Mouse (Mus musculus) G1E (cell line): Measurements from ENCODE around the gene Fblim1. TPM values are rescaled to one million over a fixed set of nuclear protein-coding genes. Genes with fewer than 3 reads are reported as not detected.

Source experiments
- ATAC-seq: 2 replicates; pipeline ENCODE4 v1.8.0; 2016; ENCODE audit warnings: mild to moderate bottlenecking; ENCODE audit not compliant: insufficient number of reproducible peaks, poor library complexity, low FRiP score, severe bottlenecking; ENCODE audit errors: extremely low read depth
- DNase-seq: peaks from one replicate; pipeline ENCODE4 v3.0.0; 2012; ENCODE audit warnings: low spot score
- H3K27me3 ChIP-seq: 2 replicates; pipeline ENCODE4 v1.6.1; 2012; ENCODE audit warnings: mild to moderate bottlenecking, low read length, inconsistent platforms; ENCODE audit not compliant: insufficient read depth
- H3K36me3 ChIP-seq: replicated peaks from 2 replicates; pipeline ENCODE3; 2012; ENCODE audit warnings: mild to moderate bottlenecking, inconsistent platforms
- H3K4me1 ChIP-seq: 2 replicates; pipeline ENCODE4 v1.6.1; 2012; ENCODE audit warnings: low read depth, low read length, inconsistent platforms, mixed read lengths; ENCODE audit not compliant: insufficient read depth
- H3K4me3 ChIP-seq: 2 replicates; pipeline ENCODE4 v1.5.1; 2012; ENCODE audit warnings: low read depth, mild to moderate bottlenecking, inconsistent platforms, low read length, moderate library complexity, mixed read lengths
- H3K9me3 ChIP-seq: replicated peaks from 2 replicates; pipeline ENCODE4 v1.6.1; 2012; ENCODE audit warnings: inconsistent platforms
- CTCF ChIP-seq: IDR thresholded peaks from 2 replicates; pipeline ENCODE4 v1.5.1; 2012; ENCODE audit warnings: low read depth, low read length, inconsistent platforms, mixed read lengths
- GATA1 ChIP-seq: IDR thresholded peaks from 2 replicates; pipeline ENCODE4 v1.6.1; 2012; ENCODE audit warnings: borderline replicate concordance, low read length, inconsistent platforms, mixed read lengths
- GATA2 ChIP-seq: IDR thresholded peaks from 2 replicates; pipeline ENCODE4 v1.6.1; 2012; ENCODE audit warnings: low read depth, low read length, inconsistent platforms, borderline replicate concordance
- POLR2AphosphoS5 ChIP-seq: IDR thresholded peaks from 2 replicates; pipeline ENCODE4 v1.6.1; 2012; ENCODE audit warnings: low read depth, low read length, inconsistent platforms; ENCODE audit not compliant: insufficient replicate concordance
- TAL1 ChIP-seq: conservative IDR thresholded peaks from 2 replicates; pipeline ENCODE4 v1.6.1; 2012; ENCODE audit warnings: low read depth, low read length, inconsistent platforms, mixed read lengths
- polyA plus RNA-seq: library from polyadenylated mRNA; stranded (reverse); fragments of >175 nt; gene quantifications from 2 replicates; pipeline ENCODE4 v1.2.3, GENCODE M21; 2012
- total RNA-seq, 2 experiments: library from RNA; stranded (forward) in 1 of 2; stranded (reverse) in 1 of 2; fragments of 200-1000 nt in 1 of 2; fragments of >200 nt in 1 of 2; fragmentation: Nextera tagmentation in 1 of 2; gene quantifications; 2 replicates each; pipeline ENCODE4 v1.2.3; 2014 to 2017

The Fblim1 gene
- total and polyA plus RNA-seq, 3 experiments = 0.11 TPM; not detected in 2

- Histone ChIP-seq H3K9me3 (no peaks in the 10 kb centered on the region), H3K36me3 (peaks cover 84% of the 10 kb centered on the region), H3K27me3 (no peaks in the 10 kb centered on the region), H3K4me3 (no peak overlapping the region), H3K4me1 (peaks cover 5% of the 10 kb centered on the region)
- TF ChIP-seq POLR2AphosphoS5 = no peak
- TF ChIP-seq GATA2 = no peak
- no peak for TF ChIP-seq TAL1
- no peak for TF ChIP-seq CTCF
- TF ChIP-seq GATA1 = no peak
- DNase-seq (no peak), ATAC-seq (no peak)
These were observed 22.8 kb upstream of the Fblim1 start for GRCm38 (mm10) chr4:141628661-141629060.

DNA sequence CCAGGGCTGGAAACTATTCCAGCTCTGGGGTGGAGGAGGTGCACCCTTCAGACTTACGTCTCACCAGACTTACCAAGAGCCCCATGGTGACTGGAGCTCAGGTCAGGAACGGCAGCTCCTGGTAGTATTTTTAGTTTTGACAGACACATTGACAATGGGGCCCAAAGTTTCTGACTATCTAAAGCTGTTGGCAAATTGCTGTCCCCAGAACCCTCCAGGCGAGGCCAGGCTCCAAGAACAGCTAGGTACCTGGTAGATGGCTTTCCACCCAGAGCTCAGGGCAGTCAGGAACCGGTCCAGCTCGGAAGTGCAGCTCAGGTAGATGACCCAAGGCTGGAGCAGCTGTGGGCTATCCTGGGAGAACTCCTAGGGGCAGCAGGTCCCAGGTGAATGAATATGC, 21.6 kb upstream of the Fblim1 start:
- H3K4me3 ChIP-seq = no peak overlapping the region

GRCm38 (mm10) chr4:141625774-141626550, 20.1 kb upstream of the Fblim1 start:
- Histone ChIP-seq H3K36me3 (peaks cover 57% of the 10 kb centered on the region), H3K4me3 (no peak overlapping the region), H3K4me1 (peaks cover 6% of the 10 kb centered on the region), H3K9me3 (no peaks in the 10 kb centered on the region), H3K27me3 (peaks cover 17% of the 10 kb centered on the region; the same call in 1 of the 2 replicates)
- TF ChIP-seq CTCF = no peak
- no peak for TF ChIP-seq TAL1
- TF ChIP-seq GATA2 = no peak
- TF ChIP-seq POLR2AphosphoS5 = no peak
- TF ChIP-seq GATA1 = no peak
- DNase-seq (no peak), ATAC-seq (no peak)

More for the DNA sequence above, 21.6 kb upstream of the Fblim1 start:
- H3K9me3 ChIP-seq = no peaks in the 10 kb centered on the region
- TF ChIP-seq CTCF (no peak), GATA1 (no peak), GATA2 (no peak), TAL1 (no peak), POLR2AphosphoS5 (no peak)
- DNase-seq (no peak), ATAC-seq (no peak)
- peaks cover 6% of the 10 kb centered on the region for H3K4me1 ChIP-seq
- H3K27me3 ChIP-seq = peaks cover 7% of the 10 kb centered on the region; the same call in 1 of the 2 replicates
- H3K36me3 ChIP-seq = peaks cover 72% of the 10 kb centered on the region

- H3K4me1 ChIP-seq = peaks cover 6% of the 10 kb centered on the region
- H3K4me3 ChIP-seq = no peak overlapping the region
- H3K27me3 ChIP-seq = peaks cover 19% of the 10 kb centered on the region
- ATAC-seq (no peak), DNase-seq (no peak)
- TF ChIP-seq TAL1 (no peak), POLR2AphosphoS5 (no peak), GATA2 (no peak), GATA1 (no peak), CTCF (no peak)
- no peaks in the 10 kb centered on the region for H3K9me3 ChIP-seq
- H3K36me3 ChIP-seq = peaks cover 49% of the 10 kb centered on the region
These were observed 19.3 kb upstream of the Fblim1 start for GRCm38 (mm10) chr4:141624983-141625773.

- TF ChIP-seq GATA1 (no peak), CTCF (no peak), TAL1 (no peak), POLR2AphosphoS5 (no peak), GATA2 (no peak)
- Histone ChIP-seq H3K27me3 (peaks cover 28% of the 10 kb centered on the region), H3K9me3 (no peaks in the 10 kb centered on the region), H3K36me3 (peaks cover 39% of the 10 kb centered on the region), H3K4me3 (no peak overlapping the region), H3K4me1 (peaks cover 8% of the 10 kb centered on the region)
- ATAC-seq (no peak), DNase-seq (no peak)
These were observed 18.2 kb upstream of the Fblim1 start for GRCm38 (mm10) chr4:141624134-141624533.

DNA sequence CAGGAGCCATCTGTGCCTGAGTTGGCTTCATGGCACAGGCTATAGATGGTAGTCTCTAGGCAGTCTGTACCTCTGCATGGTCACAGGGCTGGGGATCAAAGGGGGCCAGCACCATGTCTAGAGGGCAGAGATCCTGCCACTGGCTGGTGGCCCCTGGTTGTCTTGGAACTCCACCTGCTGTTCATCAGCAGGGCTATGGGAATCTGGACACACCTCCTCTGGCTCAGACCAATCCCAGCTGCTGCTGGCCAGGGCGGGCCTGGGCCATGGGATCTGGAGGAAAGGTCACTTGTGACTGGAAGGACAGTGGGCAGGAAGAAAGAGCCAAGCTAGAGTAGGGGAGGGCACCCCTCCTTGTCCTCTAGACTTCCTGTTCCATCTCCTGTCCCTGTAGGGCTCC, 17.8 kb upstream of the Fblim1 start, which contains the start of gene Slc25a34:
TSS of gene Slc25a34 (minus strand) at position 156 of the 400 bp plus-strand sequence.
- ATAC-seq = no peak
- Histone ChIP-seq H3K27me3 (peaks cover 32% of the 10 kb centered on the region), H3K4me3 (no peak within 1 kb of the TSS), H3K4me1 (peaks cover 13% of the 10 kb centered on the region), H3K9me3 (no peaks in the 10 kb centered on the region), H3K36me3 (peaks cover 34% of the 10 kb centered on the region)
- TF ChIP-seq CTCF (no peak), TAL1 (no peak), GATA2 (no peak), POLR2AphosphoS5 (no peak), GATA1 (no peak)
- no peak for DNase-seq
